Mouse (Mus musculus) frontal cortex, adult 2 months (tissue): Measurements from ENCODE around the gene Man2a1. TPM values are rescaled to one million over a fixed set of nuclear protein-coding genes. Genes with fewer than 3 reads are reported as not detected.
A peak's percentile ranks its signal among the peaks of the same experiment; 100 is the strongest.

Experiments used
- DNase-seq, 2 experiments: peaks; one replicate each; pipeline ENCODE4 v3.0.0; 2022; ENCODE audit warnings: low spot score in 1 of 2; ENCODE audit errors: extremely low spot score in 1 of 2
- polyA plus RNA-seq: library from polyadenylated mRNA; depleted of rRNA; stranded (reverse); fragments of >200 nt; gene quantifications from 2 replicates; pipeline ENCODE4 v1.2.3, GENCODE M21; 2012

The Man2a1 gene
- polyA plus RNA-seq, 1 experiment: 8.4 TPM

DNA sequence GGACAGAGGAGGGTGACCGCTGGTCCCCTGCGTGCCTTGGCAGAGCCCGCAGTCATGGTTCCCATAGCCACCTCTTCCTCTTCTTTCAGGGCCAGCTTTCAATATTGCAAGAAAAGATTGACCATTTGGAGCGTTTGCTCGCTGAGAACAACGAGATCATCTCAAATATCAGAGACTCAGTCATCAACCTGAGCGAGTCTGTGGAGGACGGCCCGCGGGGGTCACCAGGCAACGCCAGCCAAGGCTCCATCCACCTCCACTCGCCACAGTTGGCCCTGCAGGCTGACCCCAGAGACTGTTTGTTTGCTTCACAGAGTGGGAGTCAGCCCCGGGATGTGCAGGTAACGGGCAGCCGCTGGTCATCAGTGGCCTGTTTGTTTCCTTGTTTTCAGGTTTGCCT, 23.9 kb downstream of the Man2a1 start:
- DNase-seq: no peak

- no peak for DNase-seq
These were observed 28.3 kb downstream of the Man2a1 start for GRCm38 (mm10) chr17:64628796-64629195.

GRCm38 (mm10) chr17:64629486-64629885, 28.9 kb downstream of the Man2a1 start:
- no peak for DNase-seq

- DNase-seq: peak; percentile 28 to 53
These were observed 30.0 kb downstream of the Man2a1 start for GRCm38 (mm10) chr17:64630506-64630905.

- DNase-seq: no peak
These were observed 37.5 kb downstream of the Man2a1 start for GRCm38 (mm10) chr17:64637868-64638537.

- DNase-seq: no peak
These were observed 40.8 kb downstream of the Man2a1 start for GRCm38 (mm10) chr17:64641376-64641775.

DNA sequence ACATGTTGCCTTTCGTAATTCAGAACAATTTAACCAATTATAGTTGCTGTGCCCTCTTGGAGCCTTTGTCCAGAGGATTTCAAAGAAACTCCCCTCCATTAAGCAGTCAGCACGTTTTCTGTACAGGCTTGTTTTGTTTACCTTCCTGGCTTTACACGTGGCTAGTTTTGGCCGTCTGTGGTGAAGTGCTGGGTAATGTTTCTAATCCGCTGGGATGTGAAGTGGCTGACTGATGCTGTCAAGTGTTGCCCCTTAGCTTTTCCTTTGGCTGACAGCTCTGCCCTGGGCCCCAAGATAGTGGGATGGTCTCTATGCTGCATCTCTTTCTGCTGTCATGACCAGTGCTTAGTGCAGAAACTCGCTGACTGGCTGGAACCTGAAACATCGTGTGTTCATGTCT, 43.1 kb downstream of the Man2a1 start:
- no peak for DNase-seq

DNA sequence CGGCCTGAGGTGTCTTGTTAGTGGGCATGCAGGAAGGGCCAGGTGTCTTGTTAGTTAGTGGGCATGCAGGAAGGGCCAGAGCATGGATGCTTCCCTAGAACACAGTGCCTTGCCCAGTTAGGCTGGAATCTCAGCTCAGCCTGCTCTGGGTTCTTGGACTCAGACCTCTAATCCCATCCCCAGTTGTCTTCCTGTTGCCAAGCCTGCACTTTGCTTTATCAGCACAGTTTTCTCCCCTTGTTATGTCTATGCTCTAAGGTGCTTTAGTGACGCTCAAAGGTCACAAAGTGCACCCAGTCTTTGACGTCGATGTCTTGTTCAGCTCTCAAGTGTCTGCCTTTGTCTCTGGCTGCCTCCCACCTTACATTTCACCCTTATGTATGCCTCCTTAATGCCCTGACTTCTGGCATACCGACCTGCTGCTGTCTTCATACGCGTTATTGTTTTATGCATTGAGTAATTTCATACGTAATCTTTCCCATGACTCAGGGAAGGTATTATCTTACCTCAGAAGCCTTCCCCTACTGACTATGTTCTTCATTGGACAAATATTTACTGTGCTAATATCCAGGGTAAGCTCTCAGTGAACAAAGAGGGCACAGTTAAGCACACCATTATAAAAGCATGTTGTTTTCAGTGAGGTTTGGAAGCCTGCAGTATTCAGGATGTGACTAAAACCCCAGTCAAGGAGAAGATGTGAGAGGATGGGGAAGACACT, 44.5 kb downstream of the Man2a1 start:
- DNase-seq: no peak

GRCm38 (mm10) chr17:64647396-64647795, 46.9 kb downstream of the Man2a1 start:
- no peak for DNase-seq

DNA sequence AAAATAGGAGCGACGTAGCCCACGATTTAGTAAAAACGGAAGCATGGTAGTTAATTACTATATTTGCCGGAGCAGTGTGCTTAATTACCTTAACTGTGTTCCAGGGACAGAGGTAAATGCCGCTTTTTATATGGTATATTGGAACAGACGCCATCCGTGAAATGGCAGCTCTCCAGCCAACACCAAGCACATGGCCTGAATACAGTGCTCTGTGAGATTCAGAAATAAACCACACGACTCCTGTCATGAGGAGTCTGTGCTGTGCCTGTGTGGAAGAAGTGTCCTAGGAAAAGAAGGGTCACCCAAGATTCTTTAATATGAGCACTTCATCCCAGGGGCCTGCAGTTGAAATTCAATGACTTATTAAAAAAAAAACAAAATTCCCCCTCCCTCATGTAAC, 50.2 kb downstream of the Man2a1 start:
- DNase-seq: no peak

DNA sequence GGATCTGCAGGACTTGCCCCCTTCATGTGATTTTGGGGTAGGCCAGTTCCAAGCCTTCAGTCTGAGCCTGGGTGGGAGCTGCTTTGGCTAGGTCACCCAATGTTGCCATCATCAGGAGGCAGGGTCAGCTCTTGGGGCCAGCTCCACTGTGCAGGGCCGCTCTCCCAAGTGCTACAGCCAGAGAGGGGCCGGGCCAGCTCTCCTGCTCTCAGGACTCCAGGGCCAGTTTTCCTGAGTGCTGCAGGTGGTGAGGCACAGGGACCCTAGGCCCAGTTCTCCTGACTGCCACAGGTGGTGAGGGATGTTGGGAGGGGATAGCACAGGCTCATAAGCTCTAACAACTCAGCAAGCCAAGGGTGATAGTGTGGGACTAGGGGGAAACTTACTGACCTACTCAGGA, 53.1 kb downstream of the Man2a1 start:
- no peak for DNase-seq

GRCm38 (mm10) chr17:64659682-64660081, 59.1 kb downstream of the Man2a1 start:
- DNase-seq: no peak

DNA sequence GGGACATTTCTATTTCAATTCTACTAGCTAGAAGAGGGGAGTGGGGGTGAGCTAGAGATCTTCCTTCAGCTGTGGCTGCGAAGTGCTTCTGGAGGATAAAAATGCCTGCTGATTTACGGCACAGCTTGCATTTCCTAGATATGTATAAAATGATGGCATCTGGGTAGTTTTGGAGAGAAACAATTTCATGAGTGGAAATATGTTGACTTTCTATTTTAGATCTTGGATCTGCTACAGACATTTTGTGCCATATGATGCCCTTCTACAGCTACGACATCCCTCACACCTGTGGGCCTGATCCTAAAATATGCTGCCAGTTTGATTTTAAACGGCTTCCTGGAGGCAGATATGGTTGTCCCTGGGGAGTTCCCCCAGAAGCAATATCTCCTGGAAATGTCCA, 66.0 kb downstream of the Man2a1 start:
- peak; percentile 22 to 46 for DNase-seq

DNA sequence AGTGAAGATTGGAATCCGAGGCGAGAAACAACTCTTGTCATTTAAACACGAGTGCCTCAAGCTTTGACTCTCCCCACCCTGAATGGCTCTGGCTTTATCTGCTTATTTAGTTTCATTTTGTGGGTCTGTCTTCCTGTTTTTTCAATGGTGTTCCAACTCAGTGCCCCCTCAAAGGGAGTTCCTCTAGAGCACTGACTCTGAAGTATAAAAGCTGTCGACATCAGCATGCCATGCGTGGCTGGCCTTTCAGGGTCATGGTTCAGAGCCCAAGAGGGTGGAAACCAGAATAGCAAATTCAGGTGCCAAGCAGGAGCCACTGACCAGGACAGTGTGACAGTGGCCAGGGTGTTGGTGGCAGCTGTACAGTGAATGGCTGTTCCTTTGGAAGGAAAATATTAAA, 68.0 kb downstream of the Man2a1 start:
- DNase-seq: no peak

DNA sequence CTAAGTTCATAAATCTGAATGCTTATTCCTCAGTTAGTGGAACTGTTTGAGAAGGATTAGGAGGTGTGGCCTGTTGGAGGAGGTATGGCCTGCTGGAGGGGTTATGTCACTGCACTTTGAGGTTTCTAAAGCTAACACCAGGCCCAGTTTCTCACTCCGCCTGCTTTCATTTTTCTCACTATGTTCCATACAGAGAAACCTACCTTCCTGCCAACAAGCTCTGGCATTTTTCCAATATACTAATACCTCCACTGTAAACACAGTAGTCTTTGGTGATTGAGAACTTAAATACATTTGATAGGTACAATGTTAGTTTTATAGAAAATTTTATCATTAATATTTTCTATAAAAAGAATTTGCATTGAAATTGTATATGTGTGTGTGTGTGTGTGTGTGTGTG, 73.9 kb downstream of the Man2a1 start:
- DNase-seq: no peak

GRCm38 (mm10) chr17:64674980-64675379, 74.4 kb downstream of the Man2a1 start:
- no peak for DNase-seq

DNA sequence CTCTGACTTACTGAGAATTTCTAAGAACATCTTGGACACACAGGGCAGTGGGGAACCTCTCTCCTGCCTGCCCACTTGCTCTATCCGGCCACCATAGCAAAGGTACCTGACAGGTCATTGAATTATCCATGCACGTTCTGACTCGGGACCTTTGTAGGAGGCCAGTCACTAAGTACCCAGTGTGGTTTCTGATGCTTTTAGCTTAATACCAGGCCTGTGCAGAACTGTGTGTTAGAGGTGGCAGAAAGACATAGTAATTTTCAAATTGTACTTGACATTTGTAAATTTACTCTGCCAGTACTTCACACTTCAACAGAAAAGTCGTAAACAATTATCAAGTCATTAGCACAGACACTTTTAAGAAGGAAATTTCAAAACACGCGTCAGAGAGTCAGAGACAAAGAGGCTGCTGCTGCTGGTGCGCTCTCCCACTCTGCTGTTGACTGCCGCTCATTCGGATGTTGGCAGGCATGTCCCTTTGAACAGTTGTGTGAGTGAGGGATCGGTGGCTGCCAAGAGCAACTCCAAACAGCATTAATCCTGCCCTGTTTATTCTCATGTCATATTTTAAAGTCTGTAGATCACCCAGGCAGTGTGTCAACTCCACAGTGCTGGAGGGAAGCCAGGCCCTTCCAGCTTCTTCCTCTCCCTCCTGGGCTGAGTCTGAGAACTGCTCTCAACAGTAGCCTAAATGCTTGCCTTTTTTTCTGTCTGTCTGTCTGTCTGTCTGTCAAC, 76.4 kb downstream of the Man2a1 start:
- peak in 1 of 2 experiments; percentile 26 for DNase-seq

- no peak for DNase-seq
These were observed 80.9 kb downstream of the Man2a1 start for GRCm38 (mm10) chr17:64681461-64681860.

DNA sequence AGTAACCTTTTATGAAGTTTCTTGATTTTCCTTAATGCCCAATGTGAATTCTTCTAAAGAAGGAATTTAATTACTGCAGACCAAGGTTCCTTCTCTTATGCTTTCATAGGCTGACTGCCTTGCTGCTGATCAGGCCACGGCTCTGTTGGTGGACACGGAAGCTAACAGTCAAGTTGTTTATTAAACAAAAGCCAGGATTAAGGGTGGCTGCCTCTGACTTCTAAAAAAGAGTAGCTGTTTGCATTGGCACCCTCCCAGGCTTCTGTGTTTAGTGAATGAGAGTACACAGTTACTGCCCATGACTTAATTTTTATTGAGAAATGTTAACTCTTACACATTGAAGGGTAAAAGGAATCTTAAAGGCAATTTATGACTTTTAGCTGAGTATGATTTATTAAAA, 81.4 kb downstream of the Man2a1 start:
- no peak for DNase-seq

DNA sequence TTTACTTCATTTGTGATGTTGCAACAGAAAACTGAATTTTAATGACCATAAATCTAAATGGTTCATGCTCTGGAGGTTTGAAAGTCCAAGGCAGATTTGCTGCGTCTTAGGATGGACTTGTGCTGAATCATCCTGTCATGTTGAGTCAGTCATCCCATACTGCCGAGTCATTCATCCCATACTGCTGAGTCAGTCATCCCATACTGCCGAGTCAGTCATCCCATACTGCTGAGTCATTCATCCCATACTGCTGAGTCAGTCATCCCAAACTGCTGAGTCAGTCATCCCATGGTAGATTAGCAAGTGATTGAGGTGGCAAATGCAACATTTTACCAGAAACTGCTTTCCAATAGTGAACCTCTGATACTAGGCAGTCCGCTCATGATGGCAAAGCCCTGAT, 83.6 kb downstream of the Man2a1 start:
- no peak for DNase-seq

GRCm38 (mm10) chr17:64685216-64685903, 84.8 kb downstream of the Man2a1 start:
- DNase-seq: no peak
